Mouse (Mus musculus): ENCODE measurements around the gene Ctrb1. TPM values are rescaled to one million over a fixed set of nuclear protein-coding genes. Genes with fewer than 3 reads are reported as not detected.

The Ctrb1 gene
- polyA plus RNA-seq, 1 experiment from 2014 or later, result 58.8 TPM

DNA sequence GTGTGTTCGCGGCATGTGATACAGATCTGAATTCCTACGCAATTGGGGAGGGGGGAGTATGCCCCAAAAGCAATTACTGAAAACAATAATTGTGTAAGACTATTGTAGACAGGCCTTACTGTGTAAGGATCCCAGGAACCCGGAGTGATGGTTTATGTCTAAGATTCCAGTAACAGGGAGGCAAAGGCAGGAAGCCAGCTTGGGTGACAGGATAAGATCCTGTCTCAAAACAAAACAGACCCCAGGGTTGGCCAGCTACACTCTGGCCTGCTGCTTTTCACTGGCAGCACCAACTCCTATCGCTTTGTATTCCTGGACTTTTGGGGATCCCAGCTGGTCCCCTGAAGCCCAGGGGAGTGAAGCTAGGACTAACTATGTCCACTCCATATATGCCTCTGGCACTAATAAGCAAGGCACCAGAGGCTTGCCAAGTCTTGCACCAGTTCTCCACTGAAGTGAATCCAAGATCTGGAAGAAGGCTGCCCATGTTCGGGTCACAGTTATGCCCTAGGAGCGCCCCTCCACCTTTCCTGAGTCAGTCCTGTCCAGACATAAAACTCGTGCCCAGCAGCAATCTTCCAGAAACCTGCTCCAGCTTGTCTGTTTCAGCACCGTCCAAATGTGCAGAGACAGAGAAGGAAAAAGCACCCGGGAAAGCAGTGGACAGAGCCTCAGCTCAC, 41.7 kb upstream of the Ctrb1 start:
- Histone ChIP-seq H3K36me3 (ENCODE audit: control insufficient read depth, insufficient read depth) (no peaks in the 10 kb centered on the region), H3K9ac (ENCODE audit: low read depth, low read length) (peak overlapping the region; percentile 47; the same call in 1 of the 2 replicates), H3K4me1 (ENCODE audit: control insufficient read depth, low read depth, low read length) (peaks cover 24% of the 10 kb centered on the region), H3K9me3 (replicated peaks; ENCODE audit: control insufficient read depth, low read length) (no peaks in the 10 kb centered on the region), H3K27ac (ENCODE audit: low read length) (peak overlapping the region; percentile 41), H3K4me3 (ENCODE audit: low read depth, low read length) (peak overlapping the region; percentile 66), H3K27me3 (ENCODE audit: control insufficient read depth, insufficient read depth, low read depth, low read length) (peaks cover 43% of the 10 kb centered on the region), H3K4me2 (ENCODE audit: low read depth, low read length) (peak overlapping the region; percentile 85)
- ATAC-seq (ENCODE audit: low read depth), result no peak
- WGBS (ENCODE audit: insufficient replicate concordance), result 21% methylated on average over 10 of the region's 10 CpGs

- Histone ChIP-seq H3K9me3 (replicated peaks; ENCODE audit: control insufficient read depth, low read length) (no peaks in the 10 kb centered on the region), H3K27me3 (ENCODE audit: control insufficient read depth, insufficient read depth, low read depth, low read length) (peaks cover 43% of the 10 kb centered on the region), H3K4me2 (ENCODE audit: low read depth, low read length) (peak overlapping the region; percentile 85), H3K27ac (ENCODE audit: low read length) (peak overlapping the region; percentile 41), H3K36me3 (ENCODE audit: control insufficient read depth, insufficient read depth) (no peaks in the 10 kb centered on the region), H3K9ac (ENCODE audit: low read depth, low read length) (peak overlapping the region; percentile 70), H3K4me1 (ENCODE audit: control insufficient read depth, low read depth, low read length) (peaks cover 24% of the 10 kb centered on the region), H3K4me3 (ENCODE audit: low read depth, low read length) (peak overlapping the region; percentile 66)
- ATAC-seq (ENCODE audit: low read depth), result peak; percentile 88
- 0% methylated on average over 34 of the region's 41 CpGs for WGBS (ENCODE audit: insufficient replicate concordance)
These were observed 41.2 kb upstream of the Ctrb1 start for GRCm38 (mm10) chr8:111732004-111732403.

DNA sequence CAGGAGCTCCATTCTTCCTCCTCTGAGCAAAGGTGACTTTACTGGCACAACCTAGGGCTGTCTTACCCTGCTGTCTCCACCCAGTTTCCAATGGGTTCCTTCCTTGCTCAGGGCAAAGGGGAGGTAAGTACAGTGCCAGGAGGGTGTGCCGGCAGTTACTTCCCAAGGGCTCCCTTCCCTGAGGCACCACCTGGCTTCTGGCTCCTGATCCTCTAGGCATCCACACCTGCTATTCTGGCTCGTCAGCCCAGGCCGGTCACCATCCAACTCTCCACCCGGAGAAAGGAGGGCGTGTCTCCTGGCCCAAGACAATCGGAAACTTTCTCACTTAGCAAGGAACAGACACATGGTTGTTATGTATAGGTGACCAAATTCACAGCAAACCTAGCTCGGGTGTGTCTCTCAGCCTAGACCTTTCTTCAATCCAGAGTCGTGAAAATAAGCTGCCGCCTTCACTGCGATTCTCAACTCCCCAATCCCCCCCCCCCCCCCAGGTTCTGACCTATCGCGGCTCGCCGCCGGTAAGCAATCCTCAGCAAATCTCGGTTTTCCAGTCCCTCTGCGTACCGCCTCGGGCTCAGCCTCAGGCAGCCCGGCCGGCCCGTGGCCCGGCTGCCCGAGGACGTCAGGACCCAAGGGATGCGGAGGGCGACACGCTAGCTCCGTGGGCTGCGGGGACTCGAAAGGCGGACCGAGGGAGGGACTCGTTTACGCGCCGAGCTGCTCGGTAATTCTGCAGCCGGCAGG, 40.6 kb upstream of the Ctrb1 start:
- H3K9me3 ChIP-seq (replicated peaks; ENCODE audit: control insufficient read depth, low read length), result no peaks in the 10 kb centered on the region
- peak overlapping the region; percentile 51 for H3K27ac ChIP-seq (ENCODE audit: low read length)
- WGBS (ENCODE audit: insufficient replicate concordance), result 1% methylated on average over 37 of the region's 39 CpGs
- H3K36me3 ChIP-seq (ENCODE audit: control insufficient read depth, insufficient read depth), result no peaks in the 10 kb centered on the region
- peak overlapping the region; percentile 85 for H3K4me2 ChIP-seq (ENCODE audit: low read depth, low read length)
- peak overlapping the region; percentile 70 for H3K9ac ChIP-seq (ENCODE audit: low read depth, low read length)
- H3K4me1 ChIP-seq (ENCODE audit: control insufficient read depth, low read depth, low read length), result peaks cover 29% of the 10 kb centered on the region
- peaks cover 43% of the 10 kb centered on the region for H3K27me3 ChIP-seq (ENCODE audit: control insufficient read depth, insufficient read depth, low read depth, low read length)
- peak overlapping the region; percentile 66 for H3K4me3 ChIP-seq (ENCODE audit: low read depth, low read length)
- ATAC-seq (ENCODE audit: low read depth), result no peak

GRCm38 (mm10) chr8:111729233-111730170, 38.7 kb upstream of the Ctrb1 start:
- 0 out of 2 replicates have a peak overlapping the region, but pooled peaks have one; percentile 36 for H3K9ac ChIP-seq (ENCODE audit: low read depth, low read length)
- H3K27me3 ChIP-seq (ENCODE audit: control insufficient read depth, insufficient read depth, low read depth, low read length), result peaks cover 36% of the 10 kb centered on the region
- 46% methylated on average over 7 of the region's 7 CpGs for WGBS (ENCODE audit: insufficient replicate concordance)
- no peaks in the 10 kb centered on the region for H3K36me3 ChIP-seq (ENCODE audit: control insufficient read depth, insufficient read depth)
- H3K27ac ChIP-seq (ENCODE audit: low read length), result peak overlapping the region; percentile 85
- peaks cover 26% of the 10 kb centered on the region for H3K4me1 ChIP-seq (ENCODE audit: control insufficient read depth, low read depth, low read length)
- no peaks in the 10 kb centered on the region for H3K9me3 ChIP-seq (replicated peaks; ENCODE audit: control insufficient read depth, low read length)
- peak overlapping the region; percentile 85 for H3K4me2 ChIP-seq (ENCODE audit: low read depth, low read length)
- peak overlapping the region; percentile 16; the same call in 1 of the 2 replicates for H3K4me3 ChIP-seq (ENCODE audit: low read depth, low read length)
- peak; percentile 64 for ATAC-seq (ENCODE audit: low read depth)

- WGBS (ENCODE audit: insufficient replicate concordance), result 55% methylated on average over 5 of the region's 5 CpGs
- Histone ChIP-seq H3K4me2 (ENCODE audit: low read depth, low read length) (no peak overlapping the region), H3K9me3 (replicated peaks; ENCODE audit: control insufficient read depth, low read length) (no peaks in the 10 kb centered on the region), H3K36me3 (ENCODE audit: control insufficient read depth, insufficient read depth) (no peaks in the 10 kb centered on the region), H3K4me3 (ENCODE audit: low read depth, low read length) (no peak overlapping the region), H3K27me3 (ENCODE audit: control insufficient read depth, insufficient read depth, low read depth, low read length) (peaks cover 29% of the 10 kb centered on the region), H3K9ac (ENCODE audit: low read depth, low read length) (no peak overlapping the region), H3K4me1 (ENCODE audit: control insufficient read depth, low read depth, low read length) (peaks cover 28% of the 10 kb centered on the region), H3K27ac (ENCODE audit: low read length) (no peak overlapping the region)
- ATAC-seq (ENCODE audit: low read depth), result no peak
These were observed 37.7 kb upstream of the Ctrb1 start for GRCm38 (mm10) chr8:111728481-111728880.

GRCm38 (mm10) chr8:111727553-111727952, 36.7 kb upstream of the Ctrb1 start:
- WGBS (ENCODE audit: insufficient replicate concordance), result 50% methylated on average over 4 of the region's 4 CpGs
- Histone ChIP-seq H3K27me3 (ENCODE audit: control insufficient read depth, insufficient read depth, low read depth, low read length) (peaks cover 26% of the 10 kb centered on the region), H3K4me1 (ENCODE audit: control insufficient read depth, low read depth, low read length) (peaks cover 28% of the 10 kb centered on the region), H3K4me2 (ENCODE audit: low read depth, low read length) (no peak overlapping the region), H3K36me3 (ENCODE audit: control insufficient read depth, insufficient read depth) (no peaks in the 10 kb centered on the region), H3K9ac (ENCODE audit: low read depth, low read length) (no peak overlapping the region), H3K27ac (ENCODE audit: low read length) (no peak overlapping the region), H3K4me3 (ENCODE audit: low read depth, low read length) (no peak overlapping the region), H3K9me3 (replicated peaks; ENCODE audit: control insufficient read depth, low read length) (no peaks in the 10 kb centered on the region)
- ATAC-seq (ENCODE audit: low read depth), result no peak

GRCm38 (mm10) chr8:111726102-111726900, 35.5 kb upstream of the Ctrb1 start:
- ATAC-seq (ENCODE audit: low read depth), result no peak
- no peaks in the 10 kb centered on the region for H3K9me3 ChIP-seq (replicated peaks; ENCODE audit: control insufficient read depth, low read length)
- no peak overlapping the region for H3K4me3 ChIP-seq (ENCODE audit: low read depth, low read length)
- no peaks in the 10 kb centered on the region for H3K36me3 ChIP-seq (ENCODE audit: control insufficient read depth, insufficient read depth)
- no peak overlapping the region for H3K9ac ChIP-seq (ENCODE audit: low read depth, low read length)
- peaks cover 14% of the 10 kb centered on the region for H3K27me3 ChIP-seq (ENCODE audit: control insufficient read depth, insufficient read depth, low read depth, low read length)
- no peak overlapping the region; the same call in 1 of the 2 replicates for H3K27ac ChIP-seq (ENCODE audit: low read length)
- 40% methylated on average over 7 of the region's 7 CpGs for WGBS (ENCODE audit: insufficient replicate concordance)
- H3K4me2 ChIP-seq (ENCODE audit: low read depth, low read length), result no peak overlapping the region
- peaks cover 23% of the 10 kb centered on the region for H3K4me1 ChIP-seq (ENCODE audit: control insufficient read depth, low read depth, low read length)

DNA sequence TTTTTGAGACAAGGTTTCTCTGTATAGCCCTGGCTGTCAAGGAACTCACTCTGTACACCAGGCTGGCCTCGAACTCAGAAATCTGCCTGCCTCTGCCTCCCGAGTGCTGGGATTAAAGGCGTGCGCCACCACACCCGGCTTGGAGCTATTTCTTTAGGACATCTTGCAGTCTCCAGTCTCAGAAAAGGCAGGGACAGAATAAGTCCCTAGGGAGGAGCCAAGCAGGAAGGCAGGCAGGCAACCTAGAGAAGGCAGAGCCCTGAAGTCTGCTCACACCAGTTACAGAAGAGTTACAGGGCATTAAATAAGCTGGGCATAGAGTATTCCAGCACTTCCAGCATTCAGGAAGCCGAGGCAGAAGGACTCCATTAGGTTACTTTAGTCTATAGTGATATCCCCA, 34.5 kb upstream of the Ctrb1 start:
- no peak overlapping the region for H3K4me3 ChIP-seq (ENCODE audit: low read depth, low read length)
- H3K9ac ChIP-seq (ENCODE audit: low read depth, low read length), result no peak overlapping the region
- H3K9me3 ChIP-seq (replicated peaks; ENCODE audit: control insufficient read depth, low read length), result no peaks in the 10 kb centered on the region
- peaks cover 5% of the 10 kb centered on the region for H3K27me3 ChIP-seq (ENCODE audit: control insufficient read depth, insufficient read depth, low read depth, low read length)
- no peak for ATAC-seq (ENCODE audit: low read depth)
- H3K4me2 ChIP-seq (ENCODE audit: low read depth, low read length), result no peak overlapping the region
- H3K4me1 ChIP-seq (ENCODE audit: control insufficient read depth, low read depth, low read length), result peaks cover 21% of the 10 kb centered on the region
- 61% methylated on average over 6 of the region's 6 CpGs for WGBS (ENCODE audit: insufficient replicate concordance)
- no peaks in the 10 kb centered on the region for H3K36me3 ChIP-seq (ENCODE audit: control insufficient read depth, insufficient read depth)
- H3K27ac ChIP-seq (ENCODE audit: low read length), result no peak overlapping the region

All from liver, embryonic 16.5 days (tissue).